Mouse (Mus musculus) lung, embryonic 14.5 days (tissue): ENCODE data around the gene Ttc12. TPM values are rescaled to one million over a fixed set of nuclear protein-coding genes. Genes with fewer than 3 reads are reported as not detected.

Experiments used
- ATAC-seq: fragments of 200-750 bp; cut with Nextera tagmentation; 2 replicates; pipeline ENCODE4 v1.8.0; 2017; ENCODE audit warnings: mild to moderate bottlenecking, moderate TSS enrichment, moderate library complexity; ENCODE audit not compliant: insufficient read depth
- DNase-seq: peaks from one replicate; pipeline ENCODE4 v3.0.0-alpha.2; 2015
- H3K27ac ChIP-seq: fragments of 300-500 bp; sonication (generic); 2 replicates; pipeline ENCODE4 v1.5.1; 2014; ENCODE audit warnings: low read depth, mild to moderate bottlenecking, moderate library complexity
- H3K27me3 ChIP-seq: fragments of 300-500 bp; sonication (generic); 2 replicates; pipeline ENCODE4 v1.6.1; 2014; ENCODE audit warnings: low read length, control low read depth; ENCODE audit not compliant: insufficient read depth
- H3K36me3 ChIP-seq: fragments of 300-500 bp; sonication (generic); 2 replicates; pipeline ENCODE4 v1.6.1; 2014; ENCODE audit warnings: control low read depth; ENCODE audit not compliant: insufficient read depth
- H3K4me1 ChIP-seq: fragments of 300-500 bp; sonication (generic); 2 replicates; pipeline ENCODE4 v1.6.1; 2014; ENCODE audit warnings: antibody characterized with exemption, control low read depth; ENCODE audit not compliant: insufficient read depth
- H3K4me2 ChIP-seq: fragments of 300-500 bp; sonication (generic); 2 replicates; pipeline ENCODE4 v1.6.1; 2014; ENCODE audit warnings: mild to moderate bottlenecking
- H3K4me3 ChIP-seq: fragments of 300-500 bp; sonication (generic); 2 replicates; pipeline ENCODE4 v1.5.1; 2014; ENCODE audit warnings: low read depth, low read length
- H3K9ac ChIP-seq: fragments of 300-500 bp; sonication (generic); 2 replicates; pipeline ENCODE4 v1.6.1; 2014
- H3K9me3 ChIP-seq: fragments of 300-500 bp; sonication (generic); 2 replicates; pipeline ENCODE4 v1.6.1; 2016; ENCODE audit warnings: low read depth, low read length, control low read depth
- CTCF ChIP-seq: IDR thresholded peaks from 2 replicates; pipeline ENCODE4 v1.5.1; 2016; ENCODE audit warnings: antibody characterized with exemption, low read depth
- whole genome bisulfite sequencing: fragments of 180-500 bp; shearing (Covaris S2); extraction: QIAGEN DNeasy Blood & Tissue Kit; methylation state at CpG from one replicate; pipeline ENCODE4 v1.1.7; 2014; 5-methylcytosine and 5-hydroxymethylcytosine counted together
- polyA plus RNA-seq: library from polyadenylated mRNA; unstranded; fragments of >200 nt; fragmentation: Nextera tagmentation; extraction: Ambion mirVana; gene quantifications from 2 replicates; pipeline ENCODE4 v1.2.1, GENCODE M21; 2014

The Ttc12 gene
- 2.1 and 3.0 TPM in 2 replicates for polyA plus RNA-seq

- peak within 1 kb of the TSS; percentile 50 for H3K9ac ChIP-seq
- H3K4me3 ChIP-seq, result peak within 1 kb of the TSS; percentile 56
- ATAC-seq (peak; percentile 94), DNase-seq (peak; percentile 89)
- WGBS, result under 1% methylated on average over 18 of the region's 18 CpGs
- H3K27ac ChIP-seq, result no peak within 1 kb of the TSS
- H3K27me3 ChIP-seq, result no peaks in the 10 kb centered on the region
- H3K4me1 ChIP-seq, result no peaks in the 10 kb centered on the region
- TF ChIP-seq CTCF, result no peak
- no peaks in the 10 kb centered on the region for H3K9me3 ChIP-seq
- peak within 1 kb of the TSS; percentile 83 for H3K4me2 ChIP-seq
- no peaks in the 10 kb centered on the region for H3K36me3 ChIP-seq
These were observed at the start of gene Ttc12 for GRCm38 (mm10) chr9:49485892-49486311. Gene Ttc12 (minus strand): TSS chr9:49486225.

- Histone ChIP-seq H3K4me3 (no peak overlapping the region), H3K27me3 (no peaks in the 10 kb centered on the region), H3K27ac (no peak overlapping the region), H3K4me1 (no peaks in the 10 kb centered on the region), H3K9ac (no peak overlapping the region), H3K36me3 (no peaks in the 10 kb centered on the region), H3K4me2 (no peak overlapping the region), H3K9me3 (no peaks in the 10 kb centered on the region)
- 26% methylated on average over 4 of the region's 4 CpGs for WGBS
- peak; percentile 32 for DNase-seq
- TF ChIP-seq CTCF, result no peak
- no peak for ATAC-seq
These were observed 48.9 kb upstream of the Ttc12 start for GRCm38 (mm10) chr9:49534958-49535357.

GRCm38 (mm10) chr9:49533912-49534491, 48.0 kb upstream of the Ttc12 start:
- Histone ChIP-seq H3K27ac (no peak overlapping the region), H3K4me3 (no peak overlapping the region), H3K27me3 (no peaks in the 10 kb centered on the region), H3K36me3 (no peaks in the 10 kb centered on the region), H3K4me1 (no peaks in the 10 kb centered on the region), H3K9ac (no peak overlapping the region), H3K9me3 (no peaks in the 10 kb centered on the region), H3K4me2 (no peak overlapping the region)
- no peak for ATAC-seq
- WGBS, result 38% methylated on average over 8 of the region's 8 CpGs
- TF ChIP-seq CTCF, result no peak
- DNase-seq, result peak; percentile 0

- Histone ChIP-seq H3K27ac (no peak overlapping the region), H3K4me1 (no peaks in the 10 kb centered on the region), H3K9me3 (no peaks in the 10 kb centered on the region), H3K4me2 (no peak overlapping the region), H3K4me3 (no peak overlapping the region), H3K9ac (no peak overlapping the region), H3K27me3 (no peaks in the 10 kb centered on the region), H3K36me3 (no peaks in the 10 kb centered on the region)
- DNase-seq (no peak), ATAC-seq (no peak)
- no peak for TF ChIP-seq CTCF
- WGBS, result 54% methylated on average over 7 of the region's 7 CpGs
These were observed 47.4 kb upstream of the Ttc12 start for GRCm38 (mm10) chr9:49533455-49533854.

GRCm38 (mm10) chr9:49531833-49532232, 45.8 kb upstream of the Ttc12 start:
- H3K9ac ChIP-seq, result no peak overlapping the region
- TF ChIP-seq CTCF, result no peak
- H3K27me3 ChIP-seq, result no peaks in the 10 kb centered on the region
- no peak overlapping the region for H3K4me3 ChIP-seq
- no peak for DNase-seq
- no peak overlapping the region for H3K4me2 ChIP-seq
- WGBS, result 87% methylated on average over 6 of the region's 6 CpGs
- H3K4me1 ChIP-seq, result no peaks in the 10 kb centered on the region
- H3K27ac ChIP-seq, result no peak overlapping the region
- H3K36me3 ChIP-seq, result no peaks in the 10 kb centered on the region
- no peak for ATAC-seq
- no peaks in the 10 kb centered on the region for H3K9me3 ChIP-seq

- 47% methylated on average over 7 of the region's 7 CpGs for WGBS
- Histone ChIP-seq H3K4me3 (no peak overlapping the region), H3K4me2 (no peak overlapping the region), H3K9me3 (no peaks in the 10 kb centered on the region), H3K9ac (no peak overlapping the region), H3K36me3 (no peaks in the 10 kb centered on the region), H3K27ac (no peak overlapping the region), H3K27me3 (no peaks in the 10 kb centered on the region), H3K4me1 (no peaks in the 10 kb centered on the region)
- DNase-seq (no peak), ATAC-seq (no peak)
- no peak for TF ChIP-seq CTCF
These were observed 45.2 kb upstream of the Ttc12 start for GRCm38 (mm10) chr9:49531257-49531656.

GRCm38 (mm10) chr9:49530739-49531138, 44.7 kb upstream of the Ttc12 start:
- H3K4me3 ChIP-seq, result no peak overlapping the region
- H3K4me1 ChIP-seq, result no peaks in the 10 kb centered on the region
- no peak overlapping the region for H3K4me2 ChIP-seq
- no peaks in the 10 kb centered on the region for H3K27me3 ChIP-seq
- no peak overlapping the region for H3K27ac ChIP-seq
- no peaks in the 10 kb centered on the region for H3K9me3 ChIP-seq
- 58% methylated on average over 4 of the region's 4 CpGs for WGBS
- no peak for TF ChIP-seq CTCF
- no peak for DNase-seq
- H3K36me3 ChIP-seq, result no peaks in the 10 kb centered on the region
- H3K9ac ChIP-seq, result no peak overlapping the region
- ATAC-seq, result no peak
